Comparison of ENCODE assay signal across 8 mouse cellular contexts in genomic region chr4:135876583-135877020, GRCm38 (mm10). TPM values are rescaled to one million over a fixed set of nuclear protein-coding genes. Genes with fewer than 3 reads are reported as not detected.
DNase-seq lines count a peak whose midpoint lies in the region; ATAC-seq and TF ChIP-seq lines count a peak whose summit lies in the region.

No protein-coding gene starts in this region.

- no peak overlapping the region; the same call in 1 of the 2 replicates for H3K9ac ChIP-seq in hindbrain, postnatal 0 days (replicated peaks; ENCODE audit: low read length)

- no peak for TF ChIP-seq CTCF in cortical plate, adult 2 months (IDR thresholded peaks at IDR 0.05; ENCODE audit: extremely low read depth, insufficient read depth, low read length)
- TF ChIP-seq CTCF in gastrocnemius, adult 2 months (IDR thresholded peaks at IDR 0.05), result no peak
- TF ChIP-seq CTCF in hindbrain, postnatal 0 days (IDR thresholded peaks at IDR 0.05; ENCODE audit: low read depth), result no peak

- peak; percentile 95 for DNase-seq in T-cell, adult 2 months (ENCODE audit: low spot score)
- peak; percentile 72 for DNase-seq in gastrocnemius, adult 2 months
- peak; percentile 68 for DNase-seq in hindbrain, postnatal 0 days (ENCODE audit: low spot score)
- DNase-seq in left cerebral cortex, adult 9 months (ENCODE audit: low spot score in 2 of 2), result peak; percentile 77 to 88
- DNase-seq in right cerebral cortex, postnatal 25 days, result peak; percentile 72
- no peak for DNase-seq in c-Kit-positive CD71-positive TER-119-positive erythroid progenitor cells, embryonic 14.5 days (ENCODE audit: low spot score)

- ATAC-seq in hindbrain, postnatal 0 days, result peak; percentile 13; the same call in 1 of the 2 replicates

- H3K4me3 ChIP-seq in cortical plate, adult 2 months (ENCODE audit: insufficient read depth, low read length), result peak overlapping the region; percentile 9
- H3K4me3 ChIP-seq in gastrocnemius, adult 2 months, result peak overlapping the region; percentile 64
- peak overlapping the region; percentile 14 for H3K4me3 ChIP-seq in hindbrain, postnatal 0 days (ENCODE audit: low read length)
- H3K4me3 ChIP-seq in megakaryocyte, embryonic 14.5 days (replicated peaks), result peak overlapping the region; percentile 89

- no peaks in the 10 kb centered on the region for H3K27me3 ChIP-seq in hindbrain, postnatal 0 days (ENCODE audit: insufficient read depth, low read length)
- peaks cover 6% of the 10 kb centered on the region for H3K27me3 ChIP-seq in megakaryocyte, embryonic 14.5 days (replicated peaks)

- TF ChIP-seq POLR2A in cortical plate, adult 2 months (IDR thresholded peaks at IDR 0.05; ENCODE audit: extremely low read depth, insufficient read depth, low read length), result no peak

- H3K36me3 ChIP-seq in hindbrain, postnatal 0 days (ENCODE audit: insufficient read depth, low read length), result no peaks in the 10 kb centered on the region
- H3K36me3 ChIP-seq in megakaryocyte, embryonic 14.5 days (replicated peaks; ENCODE audit: low read length), result peaks cover 13% of the 10 kb centered on the region

- peak overlapping the region; percentile 48 for H3K4me2 ChIP-seq in hindbrain, postnatal 0 days (ENCODE audit: low read depth, low read length)

- H3K27ac ChIP-seq in cortical plate, adult 2 months (ENCODE audit: insufficient read depth, low read length), result peak overlapping the region; percentile 74
- H3K27ac ChIP-seq in gastrocnemius, adult 2 months, result peak overlapping the region; percentile 99
- peak overlapping the region; percentile 60; the same call in 1 of the 2 replicates for H3K27ac ChIP-seq in hindbrain, postnatal 0 days

- 2% methylated on average over 16 of the region's 16 CpGs for WGBS in hindbrain, postnatal 0 days

- H3K9me3 ChIP-seq in hindbrain, postnatal 0 days (ENCODE audit: low read length), result no peaks in the 10 kb centered on the region
- no peaks in the 10 kb centered on the region for H3K9me3 ChIP-seq in megakaryocyte, embryonic 14.5 days

- peaks cover 12% of the 10 kb centered on the region for H3K4me1 ChIP-seq in cortical plate, adult 2 months (ENCODE audit: control insufficient read depth, insufficient read depth, low read length)
- H3K4me1 ChIP-seq in hindbrain, postnatal 0 days (ENCODE audit: insufficient read depth, low read length), result peaks cover 24% of the 10 kb centered on the region
- peaks cover 43% of the 10 kb centered on the region for H3K4me1 ChIP-seq in megakaryocyte, embryonic 14.5 days

- intact Hi-C loops in gastrocnemius, adult 2 months (cut with DNase I), result loop anchor here (1.0 to 5.0 kb wide), 2 partner anchors 54 to 75 kb away; no protein-coding TSS in a partner anchor

RNA-seq across cellular contexts. Expression of gene Pnrc2, which starts 3.0 kb away (rescaled TPM):
- polyA plus RNA-seq in cortical plate, adult 2 months (2012; rRNA removed), result 55.4 and 61.0 TPM in 2 replicates
- 10 to 100 TPM; 36.7 to 44.8 TPM for total RNA-seq in gastrocnemius, adult 2 months (2021)
- total RNA-seq in hindbrain, postnatal 0 days (2014; rRNA removed), result 54.9 and 55.0 TPM in 2 replicates
- 81.7 and 90.4 TPM in 2 replicates for polyA plus RNA-seq in hindbrain, postnatal 0 days (2015; fragmentation: Nextera tagmentation; extraction: Ambion mirVana)
- polyA plus RNA-seq in megakaryocyte, embryonic 14.5 days (2012; ENCODE audit: insufficient read depth, low replicate concordance), result 6.2 TPM in 1 of 2 replicates, not detected in the other

RNA-seq across cellular contexts. Expression of gene Cnr2, which starts 18.6 kb away (rescaled TPM):
- polyA plus RNA-seq in cortical plate, adult 2 months (2012; rRNA removed), result 0.11 and 0.15 TPM in 2 replicates
- total RNA-seq in gastrocnemius, adult 2 months (2021), result under 1 TPM; 0.10 to 0.11 TPM
- total RNA-seq in hindbrain, postnatal 0 days (2014; rRNA removed), result 0.04 and 0.58 TPM in 2 replicates
- 0.04 and 0.06 TPM in 2 replicates for polyA plus RNA-seq in hindbrain, postnatal 0 days (2015; fragmentation: Nextera tagmentation; extraction: Ambion mirVana)
- polyA plus RNA-seq in megakaryocyte, embryonic 14.5 days (2012; ENCODE audit: insufficient read depth, low replicate concordance), result 1.3 and 4.9 TPM in 2 replicates

RNA-seq across cellular contexts. Expression of gene Srsf10, which starts 21.1 kb away (rescaled TPM):
- polyA plus RNA-seq in cortical plate, adult 2 months (2012; rRNA removed), result 49.1 and 54.7 TPM in 2 replicates
- total RNA-seq in gastrocnemius, adult 2 months (2021), result 10 to 100 TPM; 27.2 to 30.6 TPM
- 52.8 and 61.0 TPM in 2 replicates for total RNA-seq in hindbrain, postnatal 0 days (2014; rRNA removed)
- 147 and 155 TPM in 2 replicates for polyA plus RNA-seq in hindbrain, postnatal 0 days (2015; fragmentation: Nextera tagmentation; extraction: Ambion mirVana)
- 81.0 and 110 TPM in 2 replicates for polyA plus RNA-seq in megakaryocyte, embryonic 14.5 days (2012; ENCODE audit: insufficient read depth, low replicate concordance)

RNA-seq across cellular contexts. Expression of gene Fuca1, which starts 43.9 kb away (rescaled TPM):
- 36.9 and 37.8 TPM in 2 replicates for polyA plus RNA-seq in cortical plate, adult 2 months (2012; rRNA removed)
- total RNA-seq in gastrocnemius, adult 2 months (2021), result 10 to 100 TPM; 17.0 to 23.0 TPM
- total RNA-seq in hindbrain, postnatal 0 days (2014; rRNA removed), result 42.5 and 43.6 TPM in 2 replicates
- 92.8 and 97.3 TPM in 2 replicates for polyA plus RNA-seq in hindbrain, postnatal 0 days (2015; fragmentation: Nextera tagmentation; extraction: Ambion mirVana)
- 19.9 and 22.2 TPM in 2 replicates for polyA plus RNA-seq in megakaryocyte, embryonic 14.5 days (2012; ENCODE audit: insufficient read depth, low replicate concordance)

Comparison
In these comparisons a context has a peak if more than half of its experiments do, and no peak if none do; other contexts are left out.
1. H3K4me3 ChIP-seq: peak in every context shown above with its lines; median percentile 89 in megakaryocyte, embryonic 14.5 days; 64 in gastrocnemius, adult 2 months; 14 in hindbrain, postnatal 0 days; 9 in cortical plate, adult 2 months.